Mouse (Mus musculus): ENCODE results near the gene Kiss1r.
A peak's percentile ranks its signal among the peaks of the same experiment; 100 is the strongest.
"Not testable (repeated sequence)": the region's sequence is repeated elsewhere in the genome, so short reads cannot be mapped to it uniquely, and the experiment has no call there.

Kiss1r gene

GRCm38 (mm10) chr10:79937775-79938526 lies 21.2 kb downstream of the Kiss1r start:
- DNase-seq (ENCODE audit: low read depth, low spot score) = no peak

DNA sequence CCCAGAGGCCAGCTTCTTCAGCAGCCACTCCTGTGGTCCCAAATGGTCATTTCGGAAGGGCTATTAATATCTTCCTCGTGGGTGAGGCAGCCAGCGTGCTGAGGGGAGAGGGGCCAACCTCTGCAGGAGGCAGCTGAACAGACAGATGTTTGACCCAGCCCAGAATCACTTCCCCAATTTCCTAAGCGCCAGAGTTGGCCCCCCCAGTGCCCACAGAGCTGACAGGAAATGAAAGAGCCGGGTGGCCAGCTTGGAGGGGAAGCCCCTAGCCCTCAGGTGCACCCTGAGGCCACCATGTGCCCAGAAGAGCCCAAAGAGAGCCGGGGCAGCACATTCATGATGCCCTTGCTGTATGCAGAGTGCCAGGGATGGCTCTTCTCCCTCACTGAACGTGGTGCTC lies 24.0 kb downstream of the Kiss1r start:
- no peak for DNase-seq (ENCODE audit: low read depth, low spot score)

- DNase-seq (ENCODE audit: low read depth, low spot score) = no peak
Observed at GRCm38 (mm10) chr10:79942988-79943387, 26.2 kb downstream of the Kiss1r start.

- DNase-seq (ENCODE audit: low read depth, low spot score) = no peak
Observed at GRCm38 (mm10) chr10:79943471-79943901, 26.7 kb downstream of the Kiss1r start.

DNA sequence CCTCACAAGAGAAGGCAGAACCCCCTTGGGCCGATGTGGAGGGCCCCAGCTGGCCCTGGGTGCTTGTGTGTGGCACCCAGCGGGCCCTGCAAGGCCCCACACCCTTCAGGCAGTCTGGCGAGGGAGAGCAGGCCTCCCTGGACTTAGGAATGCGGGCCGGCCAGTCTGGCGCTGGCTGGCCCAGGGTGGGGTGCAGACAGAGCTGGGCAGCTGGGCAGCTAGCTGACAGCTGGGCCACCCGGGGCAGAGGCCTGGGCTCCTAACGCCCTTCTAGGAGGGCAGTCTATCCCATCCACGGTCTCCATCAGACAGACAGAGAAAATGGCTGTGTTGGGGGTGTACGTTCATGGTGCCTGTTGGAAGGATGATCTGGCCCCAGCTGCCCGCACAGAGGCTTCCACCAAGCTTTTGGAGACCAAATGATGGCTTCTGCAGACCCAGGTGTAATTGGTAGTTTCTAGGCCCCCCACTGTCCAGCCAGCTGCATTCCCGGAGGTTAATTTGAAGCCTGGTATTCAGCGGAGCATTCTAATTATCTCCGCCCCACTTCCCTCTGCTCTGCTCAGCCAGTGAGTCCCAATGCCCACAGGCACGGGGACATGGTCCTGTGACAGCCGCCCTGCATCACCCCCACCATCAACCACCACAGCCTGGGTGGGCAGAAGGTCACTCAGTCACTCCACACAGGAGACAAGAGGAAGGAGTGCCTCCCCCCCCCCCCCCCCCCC lies 28.9 kb downstream of the Kiss1r start:
- DNase-seq (ENCODE audit: low read depth, low spot score) = no peak

DNA sequence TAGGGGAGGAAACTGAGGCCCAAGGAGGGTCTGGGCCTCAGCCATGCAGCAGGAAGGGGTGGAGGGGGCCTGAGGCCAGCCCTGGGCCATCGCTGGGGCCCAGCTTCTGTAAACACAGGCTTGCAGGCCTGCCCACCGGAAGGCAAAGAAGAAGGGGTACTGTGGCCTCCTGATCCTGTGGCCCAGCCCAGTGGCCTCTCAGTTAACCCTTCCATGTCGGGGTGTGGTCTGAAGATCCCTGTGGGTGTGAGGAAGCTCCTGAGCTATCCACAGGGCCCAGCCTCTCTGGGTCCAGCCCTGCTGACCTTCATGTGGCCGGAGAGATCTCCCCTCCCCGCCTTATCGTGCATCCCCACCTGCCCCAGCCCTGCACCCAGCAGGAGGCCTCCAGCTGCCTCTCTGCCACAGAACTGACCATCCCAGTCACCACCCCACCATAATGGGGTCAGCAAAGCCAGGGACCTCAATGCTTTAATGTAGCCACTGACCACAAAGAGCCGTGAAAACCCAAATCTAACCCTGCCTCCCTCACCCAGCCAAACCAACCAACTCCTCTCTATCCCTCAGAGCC lies 30.1 kb downstream of the Kiss1r start:
- no peak for DNase-seq (ENCODE audit: low read depth, low spot score)

DNA sequence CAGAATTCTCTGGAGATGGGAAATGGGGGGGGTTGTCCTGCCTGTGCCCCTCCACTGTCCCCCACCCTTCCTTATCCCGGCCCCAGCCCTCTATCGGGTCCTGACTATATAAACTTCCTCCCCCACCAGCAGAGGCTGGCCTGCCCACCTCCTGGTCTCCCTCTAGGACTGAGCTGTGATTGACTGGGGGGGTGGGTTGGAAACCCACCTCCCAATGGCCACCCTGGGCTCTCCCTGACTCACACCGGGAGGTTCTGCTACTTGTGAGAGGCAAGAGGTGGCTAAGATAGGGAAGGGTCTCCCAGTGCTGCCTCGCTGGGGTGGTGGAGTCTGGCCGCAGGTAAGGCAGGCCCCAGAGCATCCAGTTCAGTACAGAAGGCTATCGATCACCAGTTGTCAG lies 30.7 kb downstream of the Kiss1r start:
- no peak for DNase-seq (ENCODE audit: low read depth, low spot score)

GRCm38 (mm10) chr10:79949873-79950272 lies 33.1 kb downstream of the Kiss1r start:
- no peak for DNase-seq (ENCODE audit: low read depth, low spot score)

GRCm38 (mm10) chr10:79950661-79951060 lies 33.9 kb downstream of the Kiss1r start:
- DNase-seq (ENCODE audit: low read depth, low spot score) = peak; percentile 74

DNA sequence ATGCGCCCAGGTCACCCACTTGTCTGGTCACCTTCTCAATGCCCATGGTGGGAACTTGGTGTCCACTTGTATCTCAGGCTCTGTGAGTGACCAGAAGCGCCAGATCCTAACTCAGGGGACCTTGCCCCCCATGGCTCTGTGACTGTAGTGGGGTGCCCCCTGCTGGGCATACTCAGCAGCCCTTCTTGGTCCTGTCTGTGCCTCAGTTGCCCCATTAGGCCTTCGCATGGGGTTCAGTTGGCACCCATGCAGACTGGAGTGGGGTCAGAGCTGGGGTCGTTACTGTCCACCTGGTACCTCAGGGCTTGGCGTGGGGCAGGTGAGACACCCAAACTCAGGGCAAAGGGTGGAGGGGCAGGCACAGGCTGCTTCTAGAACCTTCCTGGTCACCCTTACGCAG lies 37.2 kb downstream of the Kiss1r start:
- DNase-seq (ENCODE audit: low read depth, low spot score) = no peak

DNA sequence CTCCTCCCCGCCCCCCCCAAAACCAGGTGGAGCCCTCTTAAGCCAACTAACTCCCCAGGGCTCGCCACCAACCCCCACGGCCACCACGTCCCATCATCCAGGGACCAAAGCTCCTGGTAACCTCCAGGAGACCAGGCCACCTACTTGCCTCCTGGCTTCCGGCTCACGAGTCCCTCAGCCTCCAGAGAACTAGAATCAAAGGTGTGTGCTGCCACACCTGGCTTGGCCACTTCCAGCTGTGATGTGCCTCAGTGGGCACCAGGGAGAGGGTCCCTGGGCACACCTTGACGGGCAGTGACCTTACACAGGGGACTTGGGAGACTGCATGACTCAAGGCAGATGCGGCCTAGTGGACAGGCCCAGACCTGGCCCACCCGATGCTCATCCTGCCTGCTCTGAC lies 38.9 kb downstream of the Kiss1r start:
- DNase-seq (ENCODE audit: low read depth, low spot score) = no peak

DNA sequence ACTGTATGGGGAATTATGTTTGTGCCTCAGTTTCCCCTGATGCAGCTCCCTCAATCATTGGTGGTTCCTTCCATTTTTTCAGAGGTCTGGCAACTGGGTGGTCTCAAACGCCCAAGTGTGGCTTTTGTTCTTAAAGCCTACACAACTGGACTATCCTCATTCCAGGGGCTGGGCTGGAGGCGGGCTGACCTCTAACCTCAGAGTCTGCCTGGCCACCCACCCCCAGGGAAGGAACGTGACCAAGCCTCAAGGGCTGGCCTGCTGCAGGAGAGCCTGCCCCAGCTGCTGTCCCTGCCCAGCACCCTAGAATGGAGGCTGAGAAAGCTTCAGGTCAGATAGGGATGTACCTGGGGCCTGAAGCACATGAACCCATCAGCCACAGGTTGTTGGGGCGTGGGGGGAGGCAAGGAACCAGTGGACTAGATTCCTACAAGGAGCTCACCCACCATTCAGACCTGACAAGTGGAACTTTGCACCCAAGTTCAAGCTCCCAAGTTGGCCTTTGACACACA lies 39.9 kb downstream of the Kiss1r start:
- DNase-seq (ENCODE audit: low read depth, low spot score) = no peak

GRCm38 (mm10) chr10:79958140-79958816 lies 41.5 kb downstream of the Kiss1r start:
- peak; percentile 85 for DNase-seq (ENCODE audit: low read depth, low spot score)

- DNase-seq (ENCODE audit: low read depth, low spot score) = not testable (repeated sequence)
Observed at GRCm38 (mm10) chr10:79959412-79959811, 42.6 kb downstream of the Kiss1r start.

- DNase-seq (ENCODE audit: low read depth, low spot score) = peak; percentile 100
Observed at GRCm38 (mm10) chr10:79959847-79960601, 43.3 kb downstream of the Kiss1r start, which contains the start of gene Wdr18. Gene Wdr18 (plus strand): TSS chr10:79960152.

DNA sequence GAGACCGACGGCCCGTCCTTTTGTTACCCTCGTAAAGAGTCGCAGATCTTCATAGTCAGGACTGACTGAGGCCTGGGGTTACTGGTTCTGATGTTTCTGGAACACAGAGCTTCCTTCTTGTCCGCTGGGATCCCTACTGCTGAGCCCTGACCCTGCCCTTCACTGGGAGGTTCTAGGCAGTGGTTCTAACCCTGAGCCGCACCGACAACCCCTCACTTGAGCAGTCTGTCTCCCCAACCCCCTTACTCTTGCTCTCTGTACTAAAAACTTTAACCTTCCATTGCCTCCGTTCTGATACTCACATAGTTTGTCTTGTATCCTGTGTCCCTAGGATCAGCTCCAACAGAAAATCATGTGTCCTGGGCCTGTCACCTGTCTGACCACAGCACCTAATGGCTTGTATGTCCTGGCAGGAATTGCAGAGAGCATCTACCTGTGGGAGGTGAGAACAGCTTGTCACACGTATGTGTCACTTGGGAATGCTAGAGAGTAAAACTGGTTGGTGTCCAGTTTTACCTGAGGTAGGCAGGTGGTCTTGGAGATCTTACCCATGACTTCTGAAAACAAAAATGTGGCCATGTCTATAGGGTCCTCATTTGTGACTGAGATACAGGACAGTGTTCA lies 44.0 kb downstream of the Kiss1r start:
- no peak for DNase-seq (ENCODE audit: low read depth, low spot score)

DNA sequence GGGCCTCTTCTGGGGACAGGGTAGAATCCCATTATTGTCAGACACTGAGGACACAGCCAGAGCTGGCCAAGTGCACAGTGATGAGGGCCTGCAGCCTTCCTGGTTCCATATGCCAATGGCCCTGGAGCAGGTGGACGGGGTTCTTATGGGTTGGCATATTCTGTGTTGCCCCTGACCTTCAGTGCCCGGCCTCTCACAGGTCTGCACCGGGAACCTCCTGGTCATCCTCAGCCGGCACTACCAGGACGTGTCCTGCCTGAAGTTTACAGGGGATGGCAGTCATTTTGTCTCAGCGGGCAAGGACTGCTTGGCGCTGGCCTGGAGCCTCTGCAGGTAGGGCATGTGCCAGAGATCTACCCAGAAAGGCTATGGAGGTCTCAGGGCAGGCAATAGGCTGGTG lies 48.0 kb downstream of the Kiss1r start:
- DNase-seq (ENCODE audit: low read depth, low spot score) = no peak

- no peak for DNase-seq (ENCODE audit: low read depth, low spot score)
Observed at GRCm38 (mm10) chr10:79965325-79965724, 48.6 kb downstream of the Kiss1r start.

GRCm38 (mm10) chr10:79966886-79967400 lies 50.2 kb downstream of the Kiss1r start:
- no peak for DNase-seq (ENCODE audit: low read depth, low spot score)

DNA sequence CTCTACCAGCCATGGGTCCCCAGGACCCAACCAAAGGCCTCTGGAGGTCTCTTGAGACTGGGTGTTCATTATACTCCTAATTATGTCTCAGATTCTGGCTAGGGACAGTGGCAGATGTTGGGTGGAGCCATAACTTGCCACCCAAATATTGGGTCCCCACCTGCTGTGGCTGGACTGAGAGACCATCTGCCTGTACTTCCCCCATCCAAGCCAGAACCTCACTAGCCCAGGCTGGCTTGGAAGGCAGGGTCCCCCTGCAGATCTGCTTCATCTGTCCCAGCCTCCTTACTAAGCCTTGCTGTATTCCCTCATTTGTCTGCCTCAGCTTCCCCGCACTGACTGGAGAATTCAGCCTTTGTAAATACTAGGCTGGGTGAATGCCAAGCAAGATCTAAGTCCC lies 51.4 kb downstream of the Kiss1r start:
- no peak for DNase-seq (ENCODE audit: low read depth, low spot score)

Data from 3T3-L1 (cell line).